Mouse (Mus musculus) T-cell, adult 66 days (primary cell): ENCODE measurements around the gene Vps53. TPM values are rescaled to one million over a fixed set of nuclear protein-coding genes. Genes with fewer than 3 reads are reported as not detected.

ENCODE experiments used
- total RNA-seq, 2 experiments: library from RNA; stranded (reverse); gene quantifications; 3 replicates in 1 of 2; 4 replicates in 1 of 2; pipeline ENCODE4 v1.2.4; 2023

The Vps53 gene
- total RNA-seq, result 10 to 100 TPM; 54.6 to 56.8 TPM

DNA sequence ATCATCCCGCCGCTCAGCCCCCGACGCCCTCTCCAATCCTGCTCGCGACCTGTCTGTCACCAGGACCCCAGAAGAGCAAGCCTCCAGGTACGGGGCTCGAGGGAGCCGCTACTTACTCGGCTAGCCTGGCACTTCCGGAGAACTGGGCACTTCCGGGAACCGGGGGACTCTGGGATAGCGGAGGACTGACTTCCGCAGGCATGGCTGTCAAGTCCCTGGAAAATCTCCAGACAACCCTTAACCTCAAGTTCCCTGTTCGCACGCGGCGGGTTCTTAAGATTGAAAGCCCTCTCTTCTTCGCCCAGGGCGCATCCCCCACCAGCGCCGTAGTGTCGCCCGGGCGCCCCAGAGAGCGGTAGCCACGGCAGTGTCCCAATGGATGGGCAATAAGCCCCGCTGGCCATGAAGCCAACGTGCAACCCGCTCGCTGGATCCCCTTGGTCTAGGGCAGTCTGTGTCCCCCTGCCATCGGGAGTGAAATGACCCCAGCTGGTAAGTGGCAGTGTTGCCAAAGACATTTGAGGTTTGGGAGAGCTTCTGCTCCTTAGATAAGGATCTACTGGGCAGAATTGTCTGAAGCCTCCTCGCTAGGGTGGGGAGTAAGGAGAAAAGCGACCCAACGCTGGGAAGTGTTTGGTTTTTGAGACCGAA is at the start of gene Vps53, which contains the start of gene Fam57a:
Gene Vps53 (minus strand): TSS at position 153 of the 651 bp plus-strand sequence.
Gene Fam57a (plus strand): TSS at position 177 of the 651 bp plus-strand sequence.

DNA sequence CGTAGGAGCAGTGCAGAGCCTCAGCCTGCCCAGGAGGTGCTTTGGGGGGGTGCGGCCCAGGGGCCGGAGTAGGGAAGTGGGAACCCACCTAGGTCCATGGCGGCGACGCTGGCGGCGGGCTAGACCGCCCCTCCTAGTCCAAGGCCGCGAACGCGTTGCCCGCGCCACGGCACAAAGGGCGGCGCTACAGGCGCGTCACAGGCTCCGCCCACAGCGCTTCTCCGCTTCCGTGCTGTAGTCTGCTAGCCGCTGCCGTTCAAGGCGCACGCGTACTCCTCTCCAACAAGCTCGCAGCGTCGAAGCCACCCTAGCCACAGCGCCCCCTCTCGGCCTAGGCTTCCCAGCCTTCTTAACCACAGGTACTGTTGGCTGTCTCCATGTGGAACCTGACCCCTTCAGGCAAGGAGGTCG is 37.9 kb upstream of the Vps53 start, which contains the start of the genes Dbil5 and Gemin4:
Gene Dbil5 (plus strand): TSS at position 219 of the 411 bp plus-strand sequence.
Gene Gemin4 (minus strand): TSS at position 275 of the 411 bp plus-strand sequence.

DNA sequence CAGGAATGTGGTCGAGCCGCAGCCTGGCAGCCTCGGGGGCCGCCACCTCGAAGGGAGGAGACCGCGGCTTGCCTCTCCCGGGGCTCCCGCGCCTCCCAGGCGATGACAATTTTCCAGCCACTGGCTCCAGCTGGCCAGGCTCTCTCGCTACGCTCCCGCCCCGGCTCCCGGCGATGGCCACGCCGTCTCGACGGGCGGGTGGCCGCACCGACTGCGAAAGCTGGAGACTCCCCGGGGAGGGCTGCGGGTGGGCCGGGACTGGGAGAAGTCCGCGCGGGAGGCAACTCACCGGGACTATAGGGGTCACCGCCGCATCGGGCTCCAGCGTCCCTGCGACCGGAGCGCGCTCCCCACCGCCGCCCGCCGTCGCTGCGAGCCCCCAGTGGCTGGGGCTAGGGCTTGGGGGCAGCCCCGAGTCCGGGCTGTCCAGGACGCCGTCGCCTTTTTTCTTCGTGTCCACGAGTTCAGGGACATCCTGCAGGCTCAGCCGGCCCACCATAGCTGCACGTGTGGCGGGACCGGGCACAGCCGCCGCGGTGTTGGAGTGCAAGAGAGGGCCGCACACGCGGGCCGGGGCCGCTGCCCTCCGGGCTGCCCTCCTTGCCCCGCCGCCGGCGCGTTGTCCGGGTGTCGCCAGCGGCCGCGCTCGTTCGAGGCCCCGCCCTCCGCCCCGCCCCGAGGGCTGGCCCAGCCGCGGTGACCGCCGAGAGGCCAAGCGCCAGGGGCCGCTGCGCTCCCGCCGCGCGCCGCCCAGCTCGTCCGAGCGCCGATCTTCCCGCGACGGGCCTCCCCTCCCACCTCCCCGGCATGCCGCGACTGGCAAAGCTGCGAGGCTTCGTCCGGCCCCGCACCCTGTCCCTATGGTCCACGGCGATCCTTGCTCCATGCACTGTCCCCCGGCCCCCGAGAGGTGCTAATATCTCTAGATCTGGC is 152.0 kb downstream of the Vps53 start, which contains the start of gene Rflnb:
Gene Rflnb (minus strand): TSS at position 644 of the 933 bp plus-strand sequence.

DNA sequence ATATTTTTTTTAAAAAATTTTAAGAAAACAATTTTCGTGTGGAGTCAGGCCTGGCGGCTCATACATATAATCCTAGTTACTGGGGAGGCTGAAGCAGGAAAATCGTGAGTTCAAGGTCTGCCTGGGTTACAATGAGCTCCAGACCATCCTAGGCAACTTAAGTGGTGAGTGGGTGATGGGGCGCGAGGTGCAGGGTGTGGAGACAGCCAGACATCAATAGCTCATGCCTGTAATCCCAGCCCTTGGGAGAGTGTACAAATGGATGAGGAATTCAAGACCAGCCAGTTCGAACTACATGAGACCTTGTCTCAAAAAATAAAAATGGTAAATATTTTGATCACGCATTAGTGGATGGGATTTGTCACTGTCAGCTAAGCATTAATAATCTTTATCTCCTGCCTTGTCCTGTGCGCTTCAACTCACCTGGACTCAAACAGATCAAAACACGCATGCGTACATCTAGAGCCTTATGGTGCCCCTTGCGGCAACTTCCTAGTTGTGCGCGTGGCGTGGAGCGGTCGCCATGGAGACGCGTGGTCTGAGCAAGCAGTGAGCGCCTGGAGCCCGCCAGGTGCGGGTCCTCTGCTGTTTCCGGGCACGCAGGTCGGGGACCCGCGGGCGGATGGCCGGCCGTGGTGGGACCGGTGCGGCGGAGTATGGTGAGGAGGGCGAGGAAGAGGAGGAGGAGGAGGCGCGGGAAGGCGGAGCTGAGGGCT is 179.8 kb downstream of the Vps53 start, which contains the start of gene 1700016K19Rik:
Gene 1700016K19Rik (plus strand): TSS at position 473 of the 716 bp plus-strand sequence.

Other genes starting within 250 kb of the Vps53 start
- gene Rph3al, start 241.2 kb downstream of the Vps53 start, total RNA-seq, result 10 to 100 TPM; 13.4 to 17.2 TPM
- under 1 TPM in 1 of 2 experiments, not detected in 1; 0.86 TPM for gene 1700016K19Rik, start 179.7 kb downstream of the Vps53 start, total RNA-seq
- gene Rflnb, start 151.9 kb downstream of the Vps53 start, total RNA-seq, result 10 to 100 TPM; 66.3 to 71.8 TPM
- 1 to 10 TPM; 2.1 to 4.1 TPM for gene Fam57a, start within 50 bp of the Vps53 start, total RNA-seq
- not detected for gene Dbil5, start 38.0 kb upstream of the Vps53 start, total RNA-seq
- gene Gemin4, start 38.0 kb upstream of the Vps53 start, total RNA-seq, result 10 to 100 TPM in 1 of 2 experiments, 1 to 10 TPM in 1; 7.0 to 12.8 TPM
- gene Mrm3, start 64.1 kb upstream of the Vps53 start, total RNA-seq, result 10 to 100 TPM; 18.3 to 23.1 TPM
- gene Glod4, start 64.1 kb upstream of the Vps53 start, total RNA-seq, result 10 to 100 TPM; 21.8 to 24.5 TPM
- 1 to 10 TPM; 9.5 to 9.6 TPM for gene Nxn, start 219.5 kb upstream of the Vps53 start, total RNA-seq
- gene Timm22, start 227.3 kb upstream of the Vps53 start, total RNA-seq, result 10 to 100 TPM; 14.3 to 20.0 TPM